Mouse (Mus musculus) frontal cortex, adult 2 months (tissue): ENCODE data around the gene Heatr4. TPM values are rescaled to one million over a fixed set of nuclear protein-coding genes. Genes with fewer than 3 reads are reported as not detected.
"Not testable (repeated sequence)": the region's sequence is repeated elsewhere in the genome, so short reads cannot be mapped to it uniquely, and the experiment has no call there.

ENCODE experiments used
- DNase-seq, 2 experiments: peaks; one replicate each; pipeline ENCODE4 v3.0.0; 2022; ENCODE audit warnings: low spot score in 1 of 2; ENCODE audit errors: extremely low spot score in 1 of 2
- polyA plus RNA-seq: library from polyadenylated mRNA; depleted of rRNA; stranded (reverse); fragments of >200 nt; gene quantifications from 2 replicates; pipeline ENCODE4 v1.2.3, GENCODE M21; 2012

Gene Heatr4
- polyA plus RNA-seq, 1 experiment: 0.06 TPM

GRCm38 (mm10) chr12:83940031-83940430 is 44.6 kb downstream of the Heatr4 start:
- DNase-seq: no peak

- DNase-seq: no peak
Measured at GRCm38 (mm10) chr12:83939332-83939731, 45.3 kb downstream of the Heatr4 start.

GRCm38 (mm10) chr12:83938592-83938991 is 46.1 kb downstream of the Heatr4 start:
- DNase-seq: not testable (repeated sequence)

- DNase-seq: peak in 1 of 2 experiments; percentile 48
Measured at GRCm38 (mm10) chr12:83937600-83937999, 47.1 kb downstream of the Heatr4 start.

- DNase-seq: no peak
Measured at GRCm38 (mm10) chr12:83929186-83929804, 55.4 kb downstream of the Heatr4 start.

GRCm38 (mm10) chr12:83927747-83928146 is 56.9 kb downstream of the Heatr4 start:
- no peak for DNase-seq

- DNase-seq: no peak
Measured at GRCm38 (mm10) chr12:83926061-83926460, 58.6 kb downstream of the Heatr4 start.

GRCm38 (mm10) chr12:83925160-83925703 is 59.4 kb downstream of the Heatr4 start:
- DNase-seq: no peak

- no peak for DNase-seq
Measured at GRCm38 (mm10) chr12:83924332-83924731, 60.3 kb downstream of the Heatr4 start.

- DNase-seq: peak in 1 of 2 experiments; percentile 62
Measured at GRCm38 (mm10) chr12:83923486-83923859, 61.2 kb downstream of the Heatr4 start.

- no peak for DNase-seq
Measured at GRCm38 (mm10) chr12:83922724-83923485, 61.7 kb downstream of the Heatr4 start.

- DNase-seq: peak; percentile 99
Measured at GRCm38 (mm10) chr12:83921535-83922381, 62.9 kb downstream of the Heatr4 start, which contains the start of gene Numb. TSS of gene Numb (minus strand) at chr12:83921934.

- DNase-seq: no peak
Measured at GRCm38 (mm10) chr12:83920721-83921441, 63.8 kb downstream of the Heatr4 start.

- DNase-seq: no peak
Measured at GRCm38 (mm10) chr12:83916884-83917283, 67.8 kb downstream of the Heatr4 start.

GRCm38 (mm10) chr12:83914797-83915196 is 69.9 kb downstream of the Heatr4 start:
- DNase-seq: no peak

- no peak for DNase-seq
Measured at GRCm38 (mm10) chr12:83914202-83914740, 70.4 kb downstream of the Heatr4 start.

GRCm38 (mm10) chr12:83910451-83910850 is 74.2 kb downstream of the Heatr4 start:
- no peak for DNase-seq
